Mouse (Mus musculus): ENCODE measurements around the gene Zswim4.

Gene Zswim4

DNA sequence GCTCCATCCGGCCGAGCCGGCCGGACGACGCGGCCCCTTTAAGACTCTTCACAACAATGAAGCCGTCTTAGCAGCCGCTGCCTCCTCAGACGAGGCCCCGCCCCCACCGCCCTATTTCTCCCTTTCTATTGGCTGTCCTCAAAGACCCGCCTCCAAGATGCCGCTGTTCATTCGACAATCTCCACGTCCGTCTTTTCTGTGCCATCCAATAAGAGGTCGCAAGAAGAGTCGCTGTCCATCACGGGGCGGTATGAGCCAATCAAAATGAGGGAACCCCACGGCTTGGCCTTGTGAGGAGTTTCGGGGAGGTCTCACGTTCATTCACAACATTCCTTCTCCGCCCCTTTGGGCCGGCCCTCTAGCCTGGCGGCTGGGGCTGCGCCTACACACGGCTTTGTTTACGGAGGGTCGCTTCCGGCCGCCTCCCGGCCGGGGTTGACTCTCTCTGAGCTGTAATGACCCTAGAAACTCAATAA lies at the start of gene Zswim4:
Zswim4 (minus strand) TSS at position 58 of the 476 bp plus-strand sequence.
- DNase-seq: peak; percentile 100

DNA sequence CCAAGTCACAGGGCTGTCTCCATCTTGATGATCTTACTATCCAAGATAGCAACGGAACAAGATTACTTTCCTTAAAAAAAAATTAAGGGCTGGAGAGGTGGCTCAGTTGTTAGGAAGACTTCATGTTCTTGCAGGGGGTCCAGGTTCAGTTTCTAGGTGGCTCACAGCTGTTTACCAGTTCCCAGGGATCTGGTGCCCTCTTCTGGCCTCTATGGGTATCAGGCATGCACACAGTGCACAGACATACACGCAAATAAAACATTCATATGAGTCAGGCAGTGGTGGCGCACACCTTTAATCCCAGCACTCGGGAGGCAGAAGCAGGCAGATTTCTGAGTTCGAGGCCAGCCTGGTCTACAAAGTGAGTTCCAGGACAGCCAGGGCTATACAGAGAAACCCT lies 48.8 kb upstream of the Zswim4 start:
- peak; percentile 58 for DNase-seq

DNA sequence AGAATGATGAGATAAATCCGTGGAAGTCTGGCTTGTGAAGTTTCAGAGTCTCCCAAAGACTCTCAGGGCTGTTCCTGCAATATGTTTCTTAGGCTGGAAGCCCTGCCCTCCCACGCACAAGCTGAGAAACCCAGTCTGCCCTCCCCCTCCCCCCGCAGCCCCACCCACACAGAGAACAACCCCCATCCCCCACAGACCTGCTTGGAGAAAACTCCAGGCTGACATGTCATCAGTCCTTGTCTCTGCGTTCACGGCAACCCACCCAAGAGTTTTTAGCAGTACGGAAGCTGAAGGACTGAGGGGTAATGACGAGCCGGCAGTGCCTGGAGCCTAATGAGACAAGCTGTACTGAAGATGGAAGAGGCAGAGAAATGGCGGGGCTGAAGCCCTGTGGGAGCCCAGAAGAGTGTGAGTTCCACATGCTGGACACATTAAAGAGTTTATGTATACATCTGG lies 47.8 kb upstream of the Zswim4 start:
- DNase-seq: peak; percentile 5

DNA sequence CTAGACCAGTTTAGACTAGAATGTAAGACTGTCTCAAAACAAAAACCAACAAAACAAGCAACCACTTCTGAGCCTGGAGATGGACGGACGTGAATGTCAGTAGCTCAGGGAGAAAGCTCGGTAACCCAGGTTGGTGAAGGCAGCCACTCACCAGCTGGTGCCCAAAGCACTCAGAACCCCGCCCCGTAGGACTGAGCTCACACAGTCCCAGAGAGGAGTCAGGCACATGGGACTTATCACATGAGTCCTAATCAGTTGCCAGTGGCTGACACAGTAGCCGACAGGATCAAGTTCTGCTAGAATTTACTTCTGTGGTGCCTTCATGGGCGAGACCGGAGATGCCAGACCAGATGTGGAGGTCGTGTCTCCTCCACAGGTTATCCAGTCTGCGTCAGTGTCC lies 43.9 kb upstream of the Zswim4 start:
- no peak for DNase-seq

DNA sequence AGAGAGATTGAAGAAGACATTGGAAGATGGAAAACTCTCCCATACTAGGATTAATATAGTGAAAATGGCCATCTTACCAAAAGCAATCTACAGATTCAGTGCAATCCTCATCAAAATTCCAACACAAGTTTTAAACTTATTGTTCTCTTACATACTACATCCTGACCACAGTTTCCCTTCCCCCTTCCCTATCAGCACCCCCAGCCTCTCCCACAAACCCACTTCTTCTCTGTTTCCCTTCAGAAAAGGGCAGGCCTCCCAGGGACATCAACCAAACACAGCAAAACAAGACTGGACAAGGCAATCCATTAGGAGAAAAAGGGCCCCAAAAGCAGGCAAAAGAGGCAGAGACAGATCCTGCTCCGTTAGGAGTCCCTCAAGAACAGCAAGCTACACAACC lies 39.6 kb upstream of the Zswim4 start:
- DNase-seq: no peak

DNA sequence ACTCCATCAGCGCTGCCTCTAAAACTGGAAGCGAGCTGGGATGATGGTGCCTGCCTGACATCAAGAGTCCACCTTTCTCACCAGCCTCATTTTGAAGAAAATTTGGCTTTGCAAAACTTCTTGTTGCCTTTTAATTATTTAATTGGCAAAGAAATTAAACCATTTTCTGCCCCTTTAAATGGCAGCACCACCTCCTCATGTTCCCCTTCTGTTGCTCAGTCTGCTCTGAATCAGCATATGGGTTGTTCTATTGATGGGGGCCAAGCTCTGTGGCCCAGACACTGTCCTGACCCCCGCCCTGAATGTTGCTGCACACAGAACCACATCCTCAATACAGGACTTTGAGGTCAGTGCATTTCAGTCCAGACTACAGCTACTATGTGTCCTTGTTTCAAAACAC lies 37.1 kb upstream of the Zswim4 start:
- no peak for DNase-seq

DNA sequence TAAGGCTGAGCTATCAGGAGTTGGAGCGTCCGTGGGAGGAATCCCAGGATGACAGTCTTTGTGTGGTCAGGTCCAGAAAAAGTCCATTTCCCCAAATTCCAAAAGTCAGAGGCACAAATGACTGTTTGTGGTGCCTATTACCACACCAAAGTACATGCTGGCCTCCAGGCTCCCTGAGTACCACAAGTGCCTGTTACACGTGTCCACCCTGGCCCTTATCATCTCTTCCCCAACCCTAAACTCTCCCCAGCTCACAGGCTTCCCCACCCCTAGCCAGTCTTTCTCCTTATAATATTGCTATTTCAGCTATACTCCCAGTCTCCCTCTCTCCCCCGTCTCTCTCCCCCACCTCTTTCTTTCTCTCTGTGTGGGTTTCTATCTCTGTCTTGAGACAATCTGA lies 35.4 kb upstream of the Zswim4 start:
- DNase-seq: no peak

DNA sequence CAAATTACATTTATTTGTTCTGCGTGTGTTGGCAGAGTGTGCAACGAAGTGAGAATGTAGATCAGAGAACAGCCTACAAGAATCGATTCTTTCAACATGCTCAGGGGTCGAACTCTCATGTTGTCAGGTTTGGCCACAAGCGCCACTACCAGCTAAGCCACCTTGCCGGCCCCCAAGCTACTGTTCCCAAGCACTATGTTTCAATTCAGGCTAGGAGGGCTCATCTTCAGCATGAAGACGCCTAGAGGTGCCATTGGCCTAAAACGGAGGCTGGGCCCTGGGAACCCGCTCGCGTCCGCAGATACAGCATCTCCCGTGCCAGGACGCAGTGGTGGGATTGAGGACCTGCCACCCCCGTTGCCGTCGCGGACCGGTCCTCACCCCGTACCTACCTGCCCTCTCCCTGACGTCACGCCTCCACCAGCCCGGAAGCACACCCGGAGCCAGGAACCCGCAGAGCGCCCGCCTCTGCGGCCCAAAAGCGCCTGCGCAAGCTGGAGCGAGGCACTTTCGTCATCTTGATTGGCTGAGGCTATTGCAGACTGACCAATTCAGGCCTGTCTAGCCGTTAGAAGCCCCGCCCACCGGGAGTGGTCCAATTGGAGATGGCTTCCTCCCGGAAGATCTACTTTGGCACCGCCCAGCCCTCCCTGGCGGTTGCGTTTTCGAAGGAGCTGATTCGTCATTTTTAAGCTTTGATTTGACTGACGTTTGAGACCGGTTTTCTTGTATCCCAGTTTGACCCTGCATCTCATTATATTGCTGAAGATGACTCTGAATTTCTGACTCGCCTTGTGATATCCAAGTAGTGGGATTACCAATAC lies 33.3 kb upstream of the Zswim4 start, which contains the start of gene Ccdc130:
Ccdc130 (minus strand) TSS at position 431 of the 824 bp plus-strand sequence.
- peak; percentile 100 for DNase-seq

DNA sequence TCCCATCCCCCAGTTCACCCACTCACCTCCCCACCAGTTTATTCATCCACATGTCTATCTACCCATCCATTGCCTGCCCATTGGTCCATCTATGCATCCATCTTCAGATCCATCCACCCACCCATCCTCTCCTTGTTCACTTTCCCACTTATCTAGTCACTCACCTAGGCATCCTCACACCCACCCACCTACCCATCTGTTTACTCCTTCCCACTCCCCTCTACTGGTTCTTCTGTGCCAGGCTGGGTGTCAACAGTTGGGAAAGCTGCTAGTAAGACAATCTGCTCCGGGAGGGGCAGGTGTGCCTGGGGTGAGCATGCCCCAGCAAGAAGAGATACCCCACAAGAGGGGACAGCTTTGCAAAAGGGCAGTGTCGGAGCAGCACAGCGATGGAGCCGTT lies 24.2 kb upstream of the Zswim4 start:
- no peak for DNase-seq

DNA sequence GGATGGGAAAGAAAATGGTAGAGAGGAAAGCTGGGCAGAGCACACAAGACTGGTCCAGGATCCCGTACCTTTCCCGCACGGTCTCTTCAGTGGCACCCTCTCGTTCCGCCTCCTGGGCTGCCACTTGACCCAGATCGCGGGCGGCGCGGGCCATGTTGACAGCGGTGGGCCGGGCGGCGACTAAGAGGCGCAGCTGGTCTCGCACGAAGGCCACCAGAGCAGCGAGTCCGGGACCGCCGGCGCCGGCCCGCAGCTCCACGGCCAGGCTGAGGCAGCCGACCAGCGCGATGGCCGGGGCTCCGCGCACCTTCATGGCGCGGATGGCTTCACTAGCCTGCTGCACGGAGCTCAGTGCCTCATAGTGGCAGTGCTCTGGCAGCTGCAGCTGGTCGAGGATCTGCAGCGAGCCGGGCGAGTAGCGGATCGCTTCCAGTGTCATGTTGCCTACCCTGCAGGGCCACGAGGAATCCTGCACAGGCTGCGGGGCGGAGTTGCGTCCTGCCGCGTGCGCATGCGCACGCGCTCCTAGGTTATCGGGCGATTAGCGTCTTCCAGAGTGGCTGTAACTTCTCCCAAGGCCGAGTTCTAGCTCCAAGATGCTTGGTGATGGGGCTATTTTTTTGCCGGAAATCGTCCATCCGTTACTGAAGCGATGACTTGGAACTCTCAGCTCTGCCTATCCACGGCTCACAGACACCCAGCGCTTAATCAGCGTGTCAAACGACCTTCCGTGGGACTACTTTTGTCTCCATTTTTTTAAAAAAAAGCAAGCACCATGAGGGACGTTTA lies 20.2 kb upstream of the Zswim4 start, which contains the start of gene Mri1:
Mri1 (minus strand) TSS at position 505 of the 789 bp plus-strand sequence.
- DNase-seq: peak; percentile 94

DNA sequence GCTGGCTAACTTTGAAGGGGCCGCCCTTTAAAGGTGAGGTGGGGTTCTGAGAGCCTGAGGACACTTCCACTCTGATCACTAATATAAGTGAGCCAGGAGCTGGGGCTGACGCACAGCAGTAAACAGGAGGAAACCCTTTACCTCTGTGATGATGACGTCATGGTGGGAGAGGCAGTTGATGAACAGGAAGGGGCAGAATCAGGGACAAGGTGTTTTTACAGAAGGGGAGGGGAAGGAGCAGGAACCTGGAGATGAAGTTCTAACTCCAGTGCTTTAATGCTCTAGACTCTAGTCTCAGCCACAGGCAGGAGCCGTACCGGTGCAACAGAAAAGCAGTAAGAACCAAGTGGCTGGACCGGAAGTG lies 19.6 kb upstream of the Zswim4 start:
- DNase-seq: peak; percentile 60

DNA sequence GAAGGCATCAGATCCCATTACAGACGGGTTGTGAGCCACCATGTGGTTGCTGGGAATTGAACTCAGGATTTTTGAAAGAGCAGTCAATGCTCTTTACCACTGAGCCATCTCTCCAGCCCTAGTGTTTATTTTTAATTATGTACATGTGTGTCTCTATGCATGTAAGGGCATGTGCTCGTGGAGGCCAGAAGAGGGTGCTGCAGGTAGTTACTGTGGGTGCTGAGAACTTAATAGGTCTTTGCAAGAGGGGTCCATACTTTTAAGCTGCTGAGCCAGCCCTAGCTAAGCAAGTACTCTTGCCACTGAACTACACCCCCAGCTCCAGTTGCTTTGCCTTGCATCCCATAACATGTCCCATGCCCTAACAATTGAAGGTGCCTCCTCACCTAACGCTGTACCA lies 19.0 kb upstream of the Zswim4 start:
- DNase-seq: peak; percentile 11

DNA sequence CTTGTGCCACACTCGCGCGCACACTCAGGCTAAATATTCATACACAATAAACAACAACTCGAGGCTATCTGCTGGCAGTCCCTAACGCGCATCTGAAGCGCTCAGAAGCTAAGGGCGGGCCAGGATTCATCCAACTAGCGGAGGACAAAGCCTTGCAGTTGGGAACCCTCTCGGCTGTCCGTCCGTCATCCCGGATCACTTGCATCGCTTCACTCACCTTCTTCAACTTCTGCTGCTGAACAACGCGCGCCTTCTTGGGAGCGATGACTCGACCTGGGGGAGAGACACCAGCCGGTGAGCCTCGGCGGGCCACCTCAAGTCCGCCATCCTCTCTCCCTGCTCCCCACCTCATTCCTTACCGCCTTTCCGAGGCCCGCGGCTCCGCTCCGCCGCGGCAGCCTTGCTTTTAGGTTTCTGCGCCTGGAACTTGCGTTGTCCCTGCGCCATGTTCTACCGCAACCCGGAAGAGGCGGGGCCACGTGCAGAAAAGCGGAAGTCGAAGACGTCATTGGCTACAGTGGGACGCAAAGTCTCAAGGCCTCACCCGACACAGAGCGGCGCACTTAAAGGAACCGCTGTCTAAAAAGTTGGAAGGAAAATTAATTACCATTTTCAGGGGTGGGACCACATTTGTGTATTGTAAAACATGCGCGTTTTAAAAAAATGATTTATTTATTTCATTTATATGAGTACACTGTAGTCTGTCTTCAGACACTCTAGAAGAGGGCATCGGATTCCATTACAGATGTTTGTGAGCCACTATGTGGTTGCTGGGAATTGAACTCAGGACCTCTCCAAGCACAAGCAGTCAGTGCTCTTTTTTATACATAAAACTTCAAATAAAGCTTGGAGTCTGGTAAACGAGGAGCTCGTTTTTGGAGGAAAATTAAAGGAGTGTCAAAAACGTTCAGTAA lies 12.7 kb upstream of the Zswim4 start, which contains the start of gene D8Ertd738e:
D8Ertd738e (minus strand) TSS at position 463 of the 914 bp plus-strand sequence.
- DNase-seq: peak; percentile 97

DNA sequence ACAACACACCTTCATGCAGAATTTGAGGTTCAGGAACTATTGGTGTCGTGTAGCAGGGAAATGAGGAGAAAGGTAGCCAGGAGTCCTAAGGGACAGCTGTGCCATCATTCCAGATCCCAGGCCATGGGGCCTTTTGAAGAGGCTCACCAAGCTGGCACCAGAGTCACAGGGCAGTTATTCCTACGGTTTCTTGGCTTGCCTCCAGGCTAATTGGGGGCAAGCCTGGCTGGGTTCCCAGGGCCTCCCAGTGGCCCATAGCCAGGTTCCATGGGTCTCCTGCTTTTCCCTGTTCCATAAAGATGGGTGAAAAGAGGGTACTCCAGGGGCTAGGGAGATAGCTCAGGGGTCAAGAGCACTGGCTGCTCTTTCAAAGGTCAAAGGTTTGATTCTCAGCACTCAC lies 5.0 kb upstream of the Zswim4 start:
- peak; percentile 41 for DNase-seq

DNA sequence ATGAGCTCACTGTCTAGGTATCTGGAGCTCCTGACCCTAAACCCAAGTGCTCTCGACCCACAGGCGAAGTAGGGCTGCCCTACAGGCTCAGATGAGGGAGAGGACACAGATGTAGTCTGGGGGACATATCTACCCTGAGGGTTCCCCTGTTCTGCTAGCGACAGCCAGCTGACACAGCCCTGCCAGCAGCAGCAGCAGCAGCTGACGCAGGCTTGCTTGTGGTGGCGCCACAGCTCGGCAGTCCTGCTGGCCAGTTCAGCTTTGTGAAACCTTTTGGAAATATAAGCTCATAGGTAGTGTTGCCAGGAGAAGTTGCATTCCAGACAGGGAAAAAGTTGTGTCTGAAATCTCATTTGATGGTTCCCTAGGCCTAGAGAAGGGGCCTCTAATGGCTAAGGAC lies 4.3 kb upstream of the Zswim4 start:
- no peak for DNase-seq

DNA sequence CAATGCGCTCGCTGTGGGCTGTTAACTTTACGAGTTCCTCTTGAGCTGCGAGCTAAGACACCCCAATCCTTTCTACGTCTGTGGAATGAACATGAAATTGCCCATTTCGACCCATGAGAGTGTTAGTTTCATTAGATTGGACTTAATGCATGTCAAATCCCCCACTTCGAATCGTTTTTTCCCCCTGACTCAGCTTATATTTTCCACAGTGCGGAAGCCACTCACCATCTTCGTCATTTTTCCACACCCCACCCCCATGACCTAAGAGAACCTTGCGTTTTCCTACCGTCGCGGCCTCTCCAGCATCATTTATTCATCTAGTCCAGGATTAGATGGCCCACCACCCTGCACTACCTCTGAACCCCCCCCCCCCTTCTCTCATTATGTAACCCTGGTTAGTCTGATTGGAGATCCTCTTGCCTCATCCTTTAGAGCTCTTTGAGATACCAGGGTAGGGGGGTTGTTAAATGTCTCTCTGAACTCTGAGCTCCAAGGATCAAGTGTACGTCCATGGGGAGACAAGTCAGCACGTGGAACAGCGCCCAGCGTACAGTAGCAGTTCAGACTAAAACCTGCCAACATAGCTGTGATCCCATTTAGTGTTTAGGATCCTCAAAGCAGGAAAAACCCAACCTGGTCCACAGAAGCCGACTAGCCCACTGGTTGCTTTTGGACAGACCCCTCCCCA lies 831 bp upstream of the Zswim4 start:
- DNase-seq: no peak

DNA sequence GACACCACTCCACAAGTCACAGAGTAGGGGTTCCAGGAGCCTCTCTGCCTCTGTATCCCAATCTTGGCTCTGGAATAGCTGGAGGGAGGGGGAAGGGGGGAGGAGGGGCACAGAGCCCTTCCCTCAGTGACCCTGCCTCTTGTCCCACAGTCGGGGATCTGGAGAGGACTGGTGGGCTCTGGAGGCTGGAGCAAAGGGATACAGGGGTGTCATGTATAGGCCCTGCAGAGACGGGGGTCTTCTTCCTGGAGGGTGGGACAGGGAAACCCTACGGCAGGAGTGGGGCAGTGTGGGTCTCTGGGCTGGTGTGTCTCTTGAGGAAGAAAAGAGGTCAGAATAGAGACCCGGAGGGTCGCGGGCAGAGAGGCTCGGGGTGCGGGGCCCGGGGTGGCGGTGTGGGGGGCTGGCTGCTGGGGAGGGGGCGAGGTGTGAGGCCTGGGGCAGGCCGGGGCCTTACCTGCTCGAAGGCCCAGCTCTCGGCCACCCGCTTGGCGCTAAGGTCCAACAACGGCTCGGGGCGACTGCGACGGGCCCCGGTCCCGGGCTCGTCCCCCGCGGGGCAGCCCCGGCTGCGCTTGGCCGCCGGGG lies 351 bp downstream of the Zswim4 start:
- peak; percentile 24 for DNase-seq

DNA sequence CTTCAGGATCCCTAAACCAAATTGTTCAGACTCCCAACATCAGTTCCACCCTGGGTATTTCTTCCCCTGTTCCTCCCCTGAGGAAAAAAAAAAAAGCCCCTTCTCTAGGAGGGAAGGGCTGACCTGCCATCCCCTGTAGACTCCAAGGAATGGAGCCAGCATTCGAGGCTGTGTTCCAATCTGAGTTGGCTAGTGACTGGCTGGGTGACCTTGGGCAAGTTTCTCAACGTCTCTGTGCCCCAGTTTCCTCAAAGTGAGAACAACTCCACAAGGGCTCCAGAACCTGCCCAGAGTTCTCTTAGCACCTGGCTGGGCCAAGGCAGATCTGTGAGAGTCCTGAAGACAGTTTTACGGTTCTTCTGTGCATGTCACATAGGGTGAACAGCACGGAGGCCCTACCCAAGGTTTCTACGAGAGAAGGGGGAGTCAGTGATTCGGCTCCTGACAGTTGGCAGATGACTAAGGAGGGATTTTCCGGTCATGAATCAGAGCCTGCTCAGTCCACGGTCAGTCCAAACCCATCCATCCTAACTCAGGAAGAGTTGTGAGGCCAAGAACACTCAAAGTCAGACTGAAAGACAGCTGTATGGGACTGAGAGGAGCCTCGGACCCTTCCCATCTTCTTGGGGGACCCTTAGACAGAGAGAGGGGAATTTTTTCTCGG lies 977 bp downstream of the Zswim4 start:
- no peak for DNase-seq

DNA sequence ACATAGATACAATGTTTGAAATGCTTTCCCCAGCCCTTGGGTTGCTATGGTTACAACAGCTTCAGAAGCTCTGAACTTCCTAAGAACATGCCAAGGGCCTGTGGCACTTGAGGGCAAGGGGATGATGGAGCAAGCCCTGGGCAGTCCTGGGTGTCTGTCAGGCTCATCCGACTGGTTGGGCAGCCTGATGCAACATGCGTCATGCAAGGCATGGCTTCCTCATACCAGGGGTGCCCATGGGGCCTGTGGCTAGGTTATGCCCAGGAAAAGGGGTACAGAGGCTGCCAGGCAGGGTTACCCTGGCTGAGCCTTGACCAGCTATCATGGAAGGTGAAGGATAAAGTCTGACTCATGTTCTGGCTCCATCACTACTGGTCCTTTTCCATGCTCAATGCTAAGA lies 3.8 kb downstream of the Zswim4 start:
- no peak for DNase-seq

DNA sequence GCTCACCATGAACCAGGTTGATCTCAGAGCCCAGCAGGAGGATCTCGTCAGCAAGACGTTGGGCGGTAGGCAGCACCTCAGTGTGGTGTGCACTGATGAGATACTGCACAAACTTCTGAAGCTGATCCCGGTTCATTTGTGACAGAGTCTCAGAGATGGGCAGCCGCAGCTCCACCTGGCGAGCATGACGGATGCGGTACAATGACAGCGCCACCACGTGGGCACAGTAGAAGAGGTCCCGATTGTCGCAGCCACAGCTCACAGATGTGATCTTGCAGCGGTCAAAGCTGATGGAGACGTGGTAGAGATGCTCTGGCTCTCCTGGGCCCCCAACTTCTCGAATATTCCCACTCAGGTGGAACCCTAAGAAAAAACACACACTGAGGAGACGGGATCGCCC lies 6.1 kb downstream of the Zswim4 start:
- DNase-seq: peak; percentile 12

All from retina, postnatal 1 day (tissue).